Comparison of ENCODE assay signal across 10 mouse cellular contexts in genomic region chr7:130182551-130182950, GRCm38 (mm10).
DNase-seq lines count a peak whose midpoint lies in the region; ATAC-seq lines count a peak whose summit lies in the region.
"Had no signal": no experiment of that assay in that cellular context is flagged by ENCODE, and none has a peak within 500 bp of the region (broad histone marks: within the 10 kb centered on the region; RNA-seq: fewer than 3 reads in every experiment).

No protein-coding gene starts in this region.

- H3K9me3 ChIP-seq in heart, embryonic 16.5 days (replicated peaks; ENCODE audit: control insufficient read depth, low read length), result 0 out of 2 replicates have a peak, but pooled peaks cover 2% of the 10 kb centered on the region
- H3K9me3 ChIP-seq in embryonic facial prominence, embryonic 15.5 days (replicated peaks), result no peaks in the 10 kb centered on the region
- H3K9me3 ChIP-seq in limb, embryonic 15.5 days, result no peaks in the 10 kb centered on the region
- H3K9me3 ChIP-seq in neural tube, embryonic 14.5 days (ENCODE audit: control insufficient read depth, low read length), result no peaks in the 10 kb centered on the region

- H3K4me3 ChIP-seq in heart, embryonic 16.5 days (ENCODE audit: low read length), result peak overlapping the region; percentile 35
- peak overlapping the region; percentile 3; the same call in 1 of the 2 replicates for H3K4me3 ChIP-seq in embryonic facial prominence, embryonic 15.5 days (replicated peaks)
- no peak overlapping the region for H3K4me3 ChIP-seq in limb, embryonic 15.5 days
- H3K4me3 ChIP-seq in neural tube, embryonic 14.5 days (ENCODE audit: low read depth, low read length), result no peak overlapping the region

- 14% methylated on average over 18 of the region's 18 CpGs for WGBS in heart, embryonic 16.5 days
- 8% methylated on average over 18 of the region's 18 CpGs for WGBS in embryonic facial prominence, embryonic 15.5 days
- 12% methylated on average over 18 of the region's 18 CpGs for WGBS in limb, embryonic 15.5 days
- 29% methylated on average over 18 of the region's 18 CpGs for WGBS in neural tube, embryonic 14.5 days

- peaks cover 7% of the 10 kb centered on the region for H3K36me3 ChIP-seq in heart, embryonic 16.5 days (ENCODE audit: control insufficient read depth, insufficient read depth)
- H3K36me3 ChIP-seq in embryonic facial prominence, embryonic 15.5 days, result peaks cover 65% of the 10 kb centered on the region
- H3K36me3 ChIP-seq in limb, embryonic 15.5 days, result peaks cover 54% of the 10 kb centered on the region
- H3K36me3 ChIP-seq in neural tube, embryonic 14.5 days (ENCODE audit: control insufficient read depth, insufficient read depth, low read length), result no peaks in the 10 kb centered on the region

- H3K27ac ChIP-seq in heart, embryonic 16.5 days (ENCODE audit: low read length), result no peak overlapping the region
- H3K27ac ChIP-seq in embryonic facial prominence, embryonic 15.5 days (replicated peaks), result peak overlapping the region; percentile 56
- peak overlapping the region; percentile 33 for H3K27ac ChIP-seq in limb, embryonic 15.5 days
- no peak overlapping the region for H3K27ac ChIP-seq in neural tube, embryonic 14.5 days (ENCODE audit: low read depth, low read length)

- peaks cover 5% of the 10 kb centered on the region; the same call in 1 of the 2 replicates for H3K4me1 ChIP-seq in heart, embryonic 16.5 days (ENCODE audit: control insufficient read depth, insufficient read depth, low read length)
- peaks cover 38% of the 10 kb centered on the region for H3K4me1 ChIP-seq in embryonic facial prominence, embryonic 15.5 days
- H3K4me1 ChIP-seq in limb, embryonic 15.5 days, result peaks cover 20% of the 10 kb centered on the region; the same call in 1 of the 2 replicates
- H3K4me1 ChIP-seq in neural tube, embryonic 14.5 days (ENCODE audit: control insufficient read depth, insufficient read depth, low read length), result 0 out of 2 replicates have a peak, but pooled peaks cover 4% of the 10 kb centered on the region

- H3K9ac ChIP-seq in heart, embryonic 16.5 days (ENCODE audit: low read length), result peak overlapping the region; percentile 35; the same call in 1 of the 2 replicates
- H3K9ac ChIP-seq in embryonic facial prominence, embryonic 15.5 days, result no peak overlapping the region
- H3K9ac ChIP-seq in limb, embryonic 15.5 days, result no peak overlapping the region
- H3K9ac ChIP-seq in neural tube, embryonic 14.5 days (replicated peaks; ENCODE audit: low read depth, low read length), result no peak overlapping the region

- DNase-seq in heart, postnatal 25 days (ENCODE audit: low spot score), result no peak
- no peak for DNase-seq in cerebellum, adult 18-20 months
- no peak for DNase-seq in gastrocnemius, postnatal 25 days
- no peak for DNase-seq in thymus, postnatal 25 days
- DNase-seq: cerebellum, adult 8-10 months; spleen, adult 18-20 months had no signal

- intact Hi-C loops in heart, postnatal 25 days (cut with DNase I), result no loop called here

- no peak for ATAC-seq in heart, embryonic 16.5 days (replicated peaks; ENCODE audit: extremely low read depth, insufficient read depth, low FRiP score)
- ATAC-seq in embryonic facial prominence, embryonic 15.5 days (ENCODE audit: insufficient number of reproducible peaks, low FRiP score, low TSS enrichment, low read depth), result no peak
- ATAC-seq in limb, embryonic 15.5 days (ENCODE audit: insufficient number of reproducible peaks, low FRiP score, low TSS enrichment, low read depth), result no peak
- no peak for ATAC-seq in neural tube, embryonic 14.5 days (ENCODE audit: low read depth)

- H3K27me3 ChIP-seq in heart, embryonic 16.5 days (ENCODE audit: control insufficient read depth, insufficient read depth, low read length), result no peaks in the 10 kb centered on the region
- H3K27me3 ChIP-seq in embryonic facial prominence, embryonic 15.5 days, result no peaks in the 10 kb centered on the region
- H3K27me3 ChIP-seq in limb, embryonic 15.5 days, result no peaks in the 10 kb centered on the region
- no peaks in the 10 kb centered on the region for H3K27me3 ChIP-seq in neural tube, embryonic 14.5 days (ENCODE audit: control insufficient read depth, insufficient read depth, low read length)

- H3K4me2 ChIP-seq in heart, embryonic 16.5 days (ENCODE audit: low read depth, low read length), result peak overlapping the region; percentile 61
- peak overlapping the region; percentile 40 for H3K4me2 ChIP-seq in embryonic facial prominence, embryonic 15.5 days (replicated peaks)
- peak overlapping the region; percentile 35 for H3K4me2 ChIP-seq in limb, embryonic 15.5 days
- H3K4me2 ChIP-seq in neural tube, embryonic 14.5 days (ENCODE audit: low read depth, low read length), result peak overlapping the region; percentile 14; the same call in 1 of the 2 replicates

Comparison
In these comparisons a context has a peak if more than half of its experiments do, and no peak if none do; other contexts are left out.
1. H3K27ac ChIP-seq: peak in embryonic facial prominence, embryonic 15.5 days (single experiment) and limb, embryonic 15.5 days (single experiment); none in heart, embryonic 16.5 days (single experiment) and neural tube, embryonic 14.5 days (single experiment).
2. H3K4me3 ChIP-seq: peak in heart, embryonic 16.5 days (single experiment) and embryonic facial prominence, embryonic 15.5 days (single experiment); none in limb, embryonic 15.5 days (single experiment) and neural tube, embryonic 14.5 days (single experiment).
3. Peak in every context shown above with its lines, with median percentiles within 50 percentile points of each other: H3K4me2 ChIP-seq.